Comparison of ENCODE assay signal across 8 mouse cellular contexts in genomic region chr9:57643169-57643855, GRCm38 (mm10). TPM values are rescaled to one million over a fixed set of nuclear protein-coding genes. Genes with fewer than 3 reads are reported as not detected.
DNase-seq lines count a peak whose midpoint lies in the region; ATAC-seq lines count a peak whose summit lies in the region.

No protein-coding gene starts in this region.

- H3K4me3 ChIP-seq in hindbrain, embryonic 10.5 days = peak overlapping the region; percentile 99
- peak overlapping the region; percentile 74 for H3K4me3 ChIP-seq in limb, embryonic 13.5 days

- intact Hi-C loops in left cerebral cortex, postnatal 10 days (cut with DNase I) = loop anchor here (5.0 kb wide), 1 partner anchor 56 kb away; the partner anchor contains the start of gene Ulk3

- DNase-seq in thymus, postnatal 14 days = peak; percentile 32
- DNase-seq in thymus, postnatal 10 days (ENCODE audit: low spot score in 2 of 2) = no peak
- no peak for DNase-seq in hindbrain, embryonic 10.5 days (ENCODE audit: low spot score)
- peak; percentile 57 to 67 for DNase-seq in spleen, postnatal 10 days (ENCODE audit: low spot score in 2 of 2)
- DNase-seq in left cerebral cortex, postnatal 10 days (ENCODE audit: extremely low spot score in 1 of 2, low spot score in 2 of 2) = no peak
- DNase-seq in layer of hippocampus, postnatal 14 days (ENCODE audit: low spot score in 2 of 2) = no peak
- DNase-seq in layer of hippocampus, adult 9-11 months = no peak

- peak overlapping the region; percentile 97 for H3K4me2 ChIP-seq in limb, embryonic 13.5 days (replicated peaks)

- ATAC-seq in limb, embryonic 13.5 days (ENCODE audit: low FRiP score, low read depth) = no peak

- H3K27me3 ChIP-seq in hindbrain, embryonic 10.5 days (ENCODE audit: insufficient read depth, poor library complexity, severe bottlenecking) = peaks cover 14% of the 10 kb centered on the region
- H3K27me3 ChIP-seq in limb, embryonic 13.5 days = no peaks in the 10 kb centered on the region

- no peaks in the 10 kb centered on the region for H3K9me3 ChIP-seq in hindbrain, embryonic 10.5 days
- H3K9me3 ChIP-seq in limb, embryonic 13.5 days = no peaks in the 10 kb centered on the region

- peak overlapping the region; percentile 93 for H3K9ac ChIP-seq in limb, embryonic 13.5 days

- H3K27ac ChIP-seq in hindbrain, embryonic 10.5 days = 0 out of 2 replicates have a peak overlapping the region, but pooled peaks have one; percentile 100
- H3K27ac ChIP-seq in limb, embryonic 13.5 days = no peak overlapping the region

- WGBS in hindbrain, embryonic 10.5 days = 73% methylated on average over 9 of the region's 9 CpGs
- 65% methylated on average over 9 of the region's 9 CpGs for WGBS in limb, embryonic 13.5 days

- H3K4me1 ChIP-seq in hindbrain, embryonic 10.5 days (replicated peaks) = peaks cover 79% of the 10 kb centered on the region
- peaks cover 62% of the 10 kb centered on the region for H3K4me1 ChIP-seq in limb, embryonic 13.5 days

- H3K36me3 ChIP-seq in hindbrain, embryonic 10.5 days = peaks cover 23% of the 10 kb centered on the region
- H3K36me3 ChIP-seq in limb, embryonic 13.5 days = peaks cover 15% of the 10 kb centered on the region

RNA-seq across cellular contexts. Expression of gene Csk, which starts 10.1 kb away (rescaled TPM):
- 40.8 and 42.3 TPM in 2 replicates for polyA plus RNA-seq in hindbrain, embryonic 10.5 days (2016; fragmentation: Nextera tagmentation; extraction: Ambion mirVana)
- polyA plus RNA-seq in limb, embryonic 13.5 days (2015; fragmentation: Nextera tagmentation; extraction: Ambion mirVana) = 32.6 and 32.7 TPM in 2 replicates
- total RNA-seq in left cerebral cortex, postnatal 10 days (2021) = 10 to 100 TPM; 64.6 to 66.3 TPM
- 10 to 100 TPM; 41.6 to 49.5 TPM for total RNA-seq in layer of hippocampus, postnatal 14 days (2021)

RNA-seq across cellular contexts. Expression of gene Lman1l, which starts 22.7 kb away (rescaled TPM):
- not detected in 2 replicates for polyA plus RNA-seq in hindbrain, embryonic 10.5 days (2016; fragmentation: Nextera tagmentation; extraction: Ambion mirVana)
- not detected in 2 replicates for polyA plus RNA-seq in limb, embryonic 13.5 days (2015; fragmentation: Nextera tagmentation; extraction: Ambion mirVana)
- not detected for total RNA-seq in left cerebral cortex, postnatal 10 days (2021)
- total RNA-seq in layer of hippocampus, postnatal 14 days (2021) = not detected

RNA-seq across cellular contexts. Expression of gene Cplx3, which starts 37.2 kb away (rescaled TPM):
- polyA plus RNA-seq in hindbrain, embryonic 10.5 days (2016; fragmentation: Nextera tagmentation; extraction: Ambion mirVana) = 0.88 and 2.8 TPM in 2 replicates
- polyA plus RNA-seq in limb, embryonic 13.5 days (2015; fragmentation: Nextera tagmentation; extraction: Ambion mirVana) = not detected in 2 replicates
- 10 to 100 TPM; 15.6 to 17.8 TPM for total RNA-seq in left cerebral cortex, postnatal 10 days (2021)
- 1 to 10 TPM; 2.4 to 3.2 TPM for total RNA-seq in layer of hippocampus, postnatal 14 days (2021)

RNA-seq across cellular contexts. Expression of gene Cyp1a2, which starts 40.2 kb away (rescaled TPM):
- not detected in 2 replicates for polyA plus RNA-seq in hindbrain, embryonic 10.5 days (2016; fragmentation: Nextera tagmentation; extraction: Ambion mirVana)
- polyA plus RNA-seq in limb, embryonic 13.5 days (2015; fragmentation: Nextera tagmentation; extraction: Ambion mirVana) = not detected in 2 replicates
- total RNA-seq in left cerebral cortex, postnatal 10 days (2021) = not detected
- not detected for total RNA-seq in layer of hippocampus, postnatal 14 days (2021)

RNA-seq across cellular contexts. Expression of gene Cyp1a1, which starts 44.4 kb away (rescaled TPM):
- not detected in 2 replicates for polyA plus RNA-seq in hindbrain, embryonic 10.5 days (2016; fragmentation: Nextera tagmentation; extraction: Ambion mirVana)
- polyA plus RNA-seq in limb, embryonic 13.5 days (2015; fragmentation: Nextera tagmentation; extraction: Ambion mirVana) = not detected in 2 replicates
- under 1 TPM; 0.41 to 0.43 TPM for total RNA-seq in left cerebral cortex, postnatal 10 days (2021)
- under 1 TPM; 0.14 to 0.28 TPM for total RNA-seq in layer of hippocampus, postnatal 14 days (2021)

Comparison
In these comparisons a context has a peak if more than half of its experiments do, and no peak if none do; other contexts are left out.
1. DNase-seq: peak in thymus, postnatal 14 days (single experiment) and spleen, postnatal 10 days (2 of 2); none in thymus, postnatal 10 days (0 of 2), hindbrain, embryonic 10.5 days (single experiment), left cerebral cortex, postnatal 10 days (0 of 2), layer of hippocampus, postnatal 14 days (0 of 2) and layer of hippocampus, adult 9-11 months (single experiment).